Mouse (Mus musculus): ENCODE data around the gene Notch1.

The Notch1 gene

DNA sequence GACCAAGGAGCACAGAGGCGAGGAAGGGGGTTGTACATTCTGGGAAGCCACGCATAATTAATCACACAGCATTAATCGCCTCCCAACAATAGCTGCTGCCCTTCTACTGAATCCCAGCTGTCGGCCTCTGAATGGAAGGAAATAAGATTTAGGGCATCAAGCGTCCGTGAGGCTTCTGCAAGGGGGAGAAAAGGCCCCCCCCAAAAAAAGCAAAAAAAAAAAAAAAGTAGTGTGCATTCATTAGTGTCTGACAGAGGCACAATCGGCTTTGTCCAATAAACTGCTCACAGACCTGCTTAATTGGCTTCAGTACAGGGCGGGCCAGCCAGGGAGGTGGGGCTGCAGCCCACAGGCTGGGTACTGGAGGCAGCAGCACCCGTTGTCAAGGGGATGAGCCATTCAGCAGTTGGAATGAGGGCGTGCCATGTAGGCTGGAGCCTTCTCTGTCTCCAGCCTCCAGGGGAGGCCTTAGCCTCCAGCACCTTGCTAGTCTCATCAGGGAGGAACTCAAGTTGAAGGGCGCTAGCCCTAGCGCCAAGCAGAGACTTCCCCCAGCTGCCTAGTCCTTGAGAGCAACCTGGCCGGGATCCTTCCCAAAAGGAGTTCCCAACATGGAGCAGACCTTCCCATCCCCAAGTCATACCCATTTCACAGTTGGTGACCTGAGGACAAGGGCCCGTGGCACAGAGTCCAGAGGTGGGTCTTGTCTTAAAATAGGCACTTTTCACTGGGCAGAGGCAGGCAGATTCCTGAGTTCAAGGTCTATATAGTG is 15.7 kb downstream of the Notch1 start:
- peak; percentile 26; the same call in 1 of the 2 replicates for ATAC-seq (ENCODE audit: low TSS enrichment)

- peak; percentile 39; the same call in 1 of the 2 replicates for ATAC-seq (ENCODE audit: low TSS enrichment)
Observed at GRCm38 (mm10) chr2:26500027-26500598, 16.4 kb downstream of the Notch1 start.

GRCm38 (mm10) chr2:26498694-26499093 is 17.8 kb downstream of the Notch1 start:
- ATAC-seq (ENCODE audit: low TSS enrichment), result no peak

GRCm38 (mm10) chr2:26497861-26498533 is 18.5 kb downstream of the Notch1 start:
- ATAC-seq (ENCODE audit: low TSS enrichment), result no peak

GRCm38 (mm10) chr2:26496451-26496850 is 20.0 kb downstream of the Notch1 start:
- ATAC-seq (ENCODE audit: low TSS enrichment), result no peak

- ATAC-seq (ENCODE audit: low TSS enrichment), result no peak
Observed at GRCm38 (mm10) chr2:26495701-26496100, 20.8 kb downstream of the Notch1 start.

- ATAC-seq (ENCODE audit: low TSS enrichment), result no peak
Observed at GRCm38 (mm10) chr2:26494991-26495390, 21.5 kb downstream of the Notch1 start.

DNA sequence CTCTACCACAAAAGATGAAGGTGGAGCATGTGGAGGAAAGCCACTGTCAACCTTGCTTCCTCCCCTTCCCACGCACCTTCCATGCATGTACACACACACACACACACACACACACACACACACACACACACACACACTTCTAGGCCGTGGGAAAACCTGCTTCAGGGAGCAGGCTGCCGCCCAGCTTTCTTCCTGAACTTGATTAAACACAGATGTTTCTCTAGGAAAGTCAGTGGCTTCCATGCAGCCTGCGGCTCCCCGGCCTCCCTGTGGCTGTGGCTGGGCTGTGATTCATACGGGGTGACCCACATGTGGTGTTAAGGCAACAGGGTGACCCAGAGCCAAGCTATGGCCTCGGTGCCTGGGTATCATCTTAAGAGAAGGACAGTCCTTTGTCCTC is 22.1 kb downstream of the Notch1 start:
- ATAC-seq (ENCODE audit: low TSS enrichment), result no peak

DNA sequence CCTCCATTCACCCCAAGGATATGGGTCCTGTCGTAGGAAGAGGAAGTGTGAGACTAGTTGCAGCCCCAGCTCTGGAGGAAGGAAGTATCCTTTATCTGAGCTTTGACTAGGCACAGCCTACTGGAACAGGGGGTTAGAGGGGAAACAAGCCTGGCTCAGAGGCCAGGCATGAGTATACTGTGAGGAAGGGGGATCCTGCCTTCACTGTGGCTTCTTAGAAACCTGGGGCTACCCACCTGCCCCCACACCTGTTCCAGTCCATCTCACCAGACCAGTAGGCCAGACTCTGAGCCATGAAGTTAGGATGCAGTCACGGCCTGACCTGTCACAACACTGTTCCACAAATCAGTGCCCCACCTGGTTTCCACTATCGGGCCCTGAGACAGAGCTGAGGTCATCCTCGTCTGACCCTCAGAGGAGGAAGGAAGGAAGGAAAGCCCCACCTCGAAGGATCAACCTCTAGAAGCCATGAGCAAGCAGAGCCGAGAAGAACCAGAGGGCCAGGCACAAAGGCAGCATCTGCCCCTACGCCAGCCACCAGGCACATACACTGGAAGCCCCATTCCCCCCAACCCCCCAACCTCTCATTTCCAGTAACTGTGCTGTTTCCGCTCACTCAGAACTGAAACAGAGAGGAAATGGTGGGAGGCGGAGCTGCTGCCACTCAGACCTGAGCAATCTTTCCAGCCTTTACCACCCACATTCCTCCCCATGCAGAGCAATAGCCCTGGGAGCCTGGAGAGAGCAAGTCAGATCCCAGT is 23.3 kb downstream of the Notch1 start:
- ATAC-seq (ENCODE audit: low TSS enrichment), result peak; percentile 81; the same call in 1 of the 2 replicates

DNA sequence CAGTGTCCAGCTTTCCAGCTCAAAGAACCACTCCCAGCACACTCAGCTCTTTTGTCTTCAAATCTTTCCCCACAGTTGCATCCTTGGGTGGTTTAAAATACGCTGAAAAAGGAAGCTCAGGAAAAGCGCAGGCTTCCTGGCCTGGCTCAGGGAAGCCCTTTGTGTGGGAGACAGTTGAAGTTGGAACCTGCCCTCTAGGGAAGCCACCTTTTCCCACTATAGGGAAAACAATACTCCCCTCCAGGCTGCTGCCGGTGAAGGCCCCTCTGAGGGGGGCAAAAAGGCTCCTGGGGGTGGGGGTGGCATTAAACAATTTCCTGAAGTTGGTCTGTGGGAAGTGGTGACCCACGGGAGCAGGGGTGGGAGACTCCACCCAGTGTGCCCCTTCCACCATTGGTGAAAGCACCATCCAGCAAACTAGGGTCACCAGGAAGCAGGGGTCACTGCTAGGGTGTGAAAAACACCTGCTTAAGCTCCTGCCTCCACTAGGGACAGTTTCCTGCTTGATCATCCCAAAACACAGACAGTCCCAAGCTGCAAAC is 25.6 kb downstream of the Notch1 start:
- ATAC-seq (ENCODE audit: low TSS enrichment), result no peak

DNA sequence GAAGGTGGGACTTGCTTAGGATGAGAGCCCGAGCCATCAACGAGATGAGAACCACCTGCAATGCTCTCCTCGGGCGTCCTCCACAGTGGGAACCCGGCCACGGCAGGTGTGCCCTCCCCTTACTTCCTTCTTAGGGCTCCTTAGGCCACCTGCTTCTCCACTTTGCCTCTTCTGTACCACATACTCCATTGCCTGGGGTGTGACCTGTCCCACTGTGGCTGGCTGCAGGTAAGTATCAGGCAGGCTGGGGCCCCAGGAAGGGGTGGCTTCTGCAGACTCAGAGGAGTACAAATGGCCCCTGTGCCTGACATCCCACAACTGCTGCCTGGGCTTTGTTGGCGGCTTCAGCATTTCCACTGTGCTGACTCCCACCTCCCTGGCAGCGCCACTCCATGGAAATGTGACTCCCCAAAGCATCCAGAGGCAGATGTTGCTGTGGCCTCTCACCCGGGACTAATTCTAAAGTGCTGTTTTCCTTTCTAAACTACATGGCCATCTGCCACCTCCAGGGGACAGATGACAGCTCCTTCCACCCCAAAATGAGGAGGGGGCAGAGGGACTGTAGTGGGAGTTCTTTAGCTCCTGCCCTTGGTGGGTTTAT is 27.8 kb downstream of the Notch1 start:
- no peak for ATAC-seq (ENCODE audit: low TSS enrichment)

DNA sequence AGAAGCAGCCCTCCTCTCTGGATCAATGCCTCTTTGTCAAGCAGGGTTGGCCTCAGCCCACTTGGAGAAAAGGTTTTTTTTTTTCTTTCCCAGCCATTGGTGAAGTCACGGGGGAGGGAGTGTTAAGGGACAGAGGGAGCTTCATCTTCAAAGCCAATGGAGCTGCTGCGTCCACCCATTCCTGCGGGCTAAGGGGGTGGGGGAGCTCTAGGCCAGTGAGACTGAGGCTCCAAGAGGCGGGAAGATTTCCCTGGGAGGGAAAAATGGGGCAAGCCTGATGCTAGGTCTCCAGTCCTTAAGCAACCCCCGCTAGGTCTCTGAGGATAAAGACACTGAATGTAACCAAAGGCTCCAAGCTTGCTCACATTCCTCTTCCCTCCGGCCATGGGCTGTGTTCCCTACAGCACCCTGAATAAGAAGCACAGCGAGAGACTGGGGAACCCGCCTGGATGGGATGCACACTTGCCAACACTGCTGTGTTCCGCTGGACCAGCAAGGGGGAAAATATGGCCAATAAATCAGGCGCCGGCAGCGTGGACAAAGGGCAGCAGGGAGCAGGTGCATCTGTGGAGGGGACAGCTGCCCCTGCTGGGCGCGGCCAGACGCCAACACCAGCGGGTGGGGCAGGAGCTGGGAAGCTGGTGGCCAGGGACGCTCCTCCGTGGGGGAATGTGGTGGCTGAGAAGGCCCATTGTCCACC is 29.0 kb downstream of the Notch1 start:
- ATAC-seq (ENCODE audit: low TSS enrichment), result peak; percentile 64

GRCm38 (mm10) chr2:26486835-26487321 is 29.6 kb downstream of the Notch1 start:
- no peak; the same call in 1 of the 2 replicates for ATAC-seq (ENCODE audit: low TSS enrichment)

DNA sequence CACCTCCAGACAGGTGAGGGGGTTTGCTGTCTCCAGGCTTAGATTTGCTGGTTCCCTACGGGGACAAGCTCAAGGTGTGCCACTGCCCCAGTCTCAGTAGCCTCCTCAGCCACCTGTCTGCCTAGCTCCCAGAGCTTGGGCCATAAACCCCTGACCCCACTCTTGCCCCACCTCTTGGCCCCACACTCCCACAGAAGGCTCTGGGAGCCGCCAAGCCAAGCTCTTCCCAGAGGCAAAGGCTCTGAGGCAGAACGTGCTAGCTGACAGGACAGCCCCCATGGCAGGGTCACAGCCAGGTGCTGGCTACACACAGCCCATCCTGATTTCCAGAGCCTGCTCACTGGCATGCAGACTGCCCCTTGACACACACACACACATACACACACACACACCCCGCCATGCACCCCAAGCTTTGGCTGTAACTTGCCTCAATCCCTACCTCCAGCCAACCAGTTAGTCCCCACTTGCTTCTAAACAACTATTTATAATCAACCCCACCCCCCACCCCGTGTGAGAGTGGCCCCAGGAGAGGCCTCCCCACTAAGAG is 30.1 kb downstream of the Notch1 start:
- ATAC-seq (ENCODE audit: low TSS enrichment), result no peak

GRCm38 (mm10) chr2:26485710-26486109 is 30.8 kb downstream of the Notch1 start:
- ATAC-seq (ENCODE audit: low TSS enrichment), result peak; percentile 36; the same call in 1 of the 2 replicates

GRCm38 (mm10) chr2:26485278-26485677 is 31.2 kb downstream of the Notch1 start:
- no peak for ATAC-seq (ENCODE audit: low TSS enrichment)

- ATAC-seq (ENCODE audit: low TSS enrichment), result no peak
Observed at GRCm38 (mm10) chr2:26484169-26484568, 32.3 kb downstream of the Notch1 start.

- no peak for ATAC-seq (ENCODE audit: low TSS enrichment)
Observed at GRCm38 (mm10) chr2:26483230-26483869, 33.1 kb downstream of the Notch1 start.

- ATAC-seq (ENCODE audit: low TSS enrichment), result no peak
Observed at GRCm38 (mm10) chr2:26482824-26483223, 33.6 kb downstream of the Notch1 start.

Data from frontal cortex, adult (tissue).